Mouse (Mus musculus) midbrain, embryonic 11.5 days (tissue): ENCODE data around the gene Dck. TPM values are rescaled to one million over a fixed set of nuclear protein-coding genes. Genes with fewer than 3 reads are reported as not detected.

Source experiments
- ATAC-seq: fragments of 200-750 bp; cut with Nextera tagmentation; 2 replicates; pipeline ENCODE4 v1.8.0; 2017; ENCODE audit warnings: moderate TSS enrichment, moderate library complexity; ENCODE audit not compliant: low FRiP score
- DNase-seq: peaks from one replicate; pipeline ENCODE4 v3.0.0; 2015; ENCODE audit warnings: low spot score; ENCODE audit errors: missing footprints
- H3K27ac ChIP-seq: fragments of 300-500 bp; sonication (generic); 2 replicates; pipeline ENCODE4 v1.5.1; 2014; ENCODE audit warnings: low read depth, low read length
- H3K27me3 ChIP-seq: fragments of 300-500 bp; sonication (generic); 2 replicates; pipeline ENCODE4 v1.6.1; 2014; ENCODE audit warnings: mild to moderate bottlenecking, low read length, moderate library complexity, mixed read lengths; ENCODE audit not compliant: control insufficient read depth, insufficient read depth
- H3K36me3 ChIP-seq: fragments of 300-500 bp; sonication (generic); 2 replicates; pipeline ENCODE4 v1.6.1; 2014; ENCODE audit warnings: mild to moderate bottlenecking, low read length, moderate library complexity, mixed read lengths; ENCODE audit not compliant: control insufficient read depth, insufficient read depth
- H3K4me1 ChIP-seq: fragments of 300-500 bp; sonication (generic); 2 replicates; pipeline ENCODE4 v1.6.1; 2014; ENCODE audit warnings: low read length; ENCODE audit not compliant: control insufficient read depth, insufficient read depth
- H3K4me2 ChIP-seq: fragments of 300-500 bp; sonication (generic); 2 replicates; pipeline ENCODE4 v1.6.1; 2014; ENCODE audit warnings: mild to moderate bottlenecking, moderate library complexity
- H3K4me3 ChIP-seq: fragments of 300-500 bp; sonication (generic); 2 replicates; pipeline ENCODE4 v1.5.1; 2014; ENCODE audit warnings: low read depth, low read length
- H3K9ac ChIP-seq: fragments of 300-500 bp; sonication (generic); 2 replicates; pipeline ENCODE4 v1.6.1; 2014; ENCODE audit warnings: low read length
- H3K9me3 ChIP-seq: fragments of 300-500 bp; sonication (generic); 2 replicates; pipeline ENCODE4 v1.6.1; 2016; ENCODE audit warnings: low read length; ENCODE audit not compliant: control insufficient read depth
- WGBS: fragments of 180-500 bp; shearing (Covaris S2); extraction: QIAGEN DNeasy Blood & Tissue Kit; methylation state at CpG from one replicate; pipeline ENCODE4 v1.1.7; 2014; 5-methylcytosine and 5-hydroxymethylcytosine counted together
- polyA plus RNA-seq: library from polyadenylated mRNA; unstranded; fragments of >200 nt; fragmentation: Nextera tagmentation; extraction: Ambion mirVana; gene quantifications from 2 replicates; pipeline ENCODE4 v1.2.1, GENCODE M21; 2014

Dck gene
- polyA plus RNA-seq, 1 experiment from 2014 or later, result 143 TPM

- Histone ChIP-seq H3K9me3 (no peaks in the 10 kb centered on the region), H3K9ac (no peak overlapping the region), H3K27me3 (no peaks in the 10 kb centered on the region), H3K4me1 (no peaks in the 10 kb centered on the region), H3K36me3 (no peaks in the 10 kb centered on the region), H3K27ac (no peak overlapping the region), H3K4me2 (no peak overlapping the region), H3K4me3 (no peak overlapping the region)
- 90% methylated on average over 4 of the region's 4 CpGs for WGBS
- ATAC-seq, result no peak
- no peak for DNase-seq
These were observed 40.8 kb downstream of the Dck start for GRCm38 (mm10) chr5:88805616-88806015.

- Histone ChIP-seq H3K36me3 (no peaks in the 10 kb centered on the region), H3K4me1 (no peaks in the 10 kb centered on the region), H3K4me3 (no peak overlapping the region), H3K27ac (no peak overlapping the region), H3K27me3 (no peaks in the 10 kb centered on the region), H3K9me3 (no peaks in the 10 kb centered on the region), H3K4me2 (no peak overlapping the region), H3K9ac (no peak overlapping the region)
- DNase-seq (no peak), ATAC-seq (no peak)
- WGBS, result 19% methylated on average over 5 of the region's 5 CpGs
These were observed 41.5 kb downstream of the Dck start for GRCm38 (mm10) chr5:88806278-88806677.

- no peak overlapping the region for H3K4me2 ChIP-seq
- 47% methylated on average over 9 of the region's 9 CpGs for WGBS
- no peaks in the 10 kb centered on the region for H3K9me3 ChIP-seq
- no peaks in the 10 kb centered on the region for H3K27me3 ChIP-seq
- H3K9ac ChIP-seq, result no peak overlapping the region
- no peak for ATAC-seq
- no peak for DNase-seq
- H3K4me3 ChIP-seq, result no peak overlapping the region
- no peaks in the 10 kb centered on the region for H3K36me3 ChIP-seq
- H3K27ac ChIP-seq, result no peak overlapping the region
- H3K4me1 ChIP-seq, result no peaks in the 10 kb centered on the region
These were observed 42.5 kb downstream of the Dck start for GRCm38 (mm10) chr5:88807342-88807741.

- H3K4me1 ChIP-seq, result no peaks in the 10 kb centered on the region
- DNase-seq (no peak), ATAC-seq (no peak)
- no peaks in the 10 kb centered on the region for H3K36me3 ChIP-seq
- no peak overlapping the region for H3K9ac ChIP-seq
- no peaks in the 10 kb centered on the region for H3K9me3 ChIP-seq
- no peak overlapping the region for H3K4me3 ChIP-seq
- WGBS, result 83% methylated on average over 2 of the region's 2 CpGs
- H3K4me2 ChIP-seq, result no peak overlapping the region
- no peaks in the 10 kb centered on the region for H3K27me3 ChIP-seq
- H3K27ac ChIP-seq, result no peak overlapping the region
These were observed 48.4 kb downstream of the Dck start for GRCm38 (mm10) chr5:88813188-88813587.

GRCm38 (mm10) chr5:88814552-88814951 lies 49.8 kb downstream of the Dck start:
- H3K4me2 ChIP-seq, result no peak overlapping the region
- H3K9me3 ChIP-seq, result no peaks in the 10 kb centered on the region
- no peak overlapping the region for H3K9ac ChIP-seq
- no peak overlapping the region for H3K27ac ChIP-seq
- H3K4me1 ChIP-seq, result no peaks in the 10 kb centered on the region
- WGBS, result 79% methylated on average over 4 of the region's 4 CpGs
- H3K36me3 ChIP-seq, result no peaks in the 10 kb centered on the region
- no peaks in the 10 kb centered on the region for H3K27me3 ChIP-seq
- no peak for ATAC-seq
- DNase-seq, result no peak
- H3K4me3 ChIP-seq, result no peak overlapping the region

GRCm38 (mm10) chr5:88821542-88821941 lies 56.7 kb downstream of the Dck start:
- no peak for ATAC-seq
- Histone ChIP-seq H3K27me3 (no peaks in the 10 kb centered on the region), H3K4me1 (no peaks in the 10 kb centered on the region), H3K4me3 (no peak overlapping the region), H3K4me2 (no peak overlapping the region), H3K36me3 (no peaks in the 10 kb centered on the region), H3K9me3 (no peaks in the 10 kb centered on the region), H3K9ac (no peak overlapping the region), H3K27ac (no peak overlapping the region)
- DNase-seq, result no peak
- WGBS, result 86% methylated on average over 1 of the region's 1 CpGs

GRCm38 (mm10) chr5:88824838-88825237 lies 60.0 kb downstream of the Dck start:
- Histone ChIP-seq H3K4me1 (no peaks in the 10 kb centered on the region), H3K9me3 (no peaks in the 10 kb centered on the region), H3K4me3 (no peak overlapping the region), H3K36me3 (no peaks in the 10 kb centered on the region), H3K9ac (no peak overlapping the region), H3K27me3 (no peaks in the 10 kb centered on the region), H3K27ac (no peak overlapping the region), H3K4me2 (no peak overlapping the region)
- WGBS, result 81% methylated on average over 10 of the region's 10 CpGs
- DNase-seq (no peak), ATAC-seq (no peak)

- H3K27ac ChIP-seq, result no peak overlapping the region
- DNase-seq, result no peak
- H3K27me3 ChIP-seq, result no peaks in the 10 kb centered on the region
- H3K4me3 ChIP-seq, result no peak overlapping the region
- H3K9ac ChIP-seq, result no peak overlapping the region
- H3K4me2 ChIP-seq, result no peak overlapping the region
- H3K36me3 ChIP-seq, result no peaks in the 10 kb centered on the region
- no peaks in the 10 kb centered on the region for H3K9me3 ChIP-seq
- 68% methylated on average over 8 of the region's 8 CpGs for WGBS
- ATAC-seq, result peak; percentile 63; the same call in 1 of the 2 replicates
- H3K4me1 ChIP-seq, result no peaks in the 10 kb centered on the region
These were observed 65.2 kb downstream of the Dck start for GRCm38 (mm10) chr5:88829835-88830571.

- ATAC-seq, result no peak
These were observed 66.1 kb downstream of the Dck start for GRCm38 (mm10) chr5:88830880-88831279.

More at GRCm38 (mm10) chr5:88830880-88831279, 66.1 kb downstream of the Dck start:
- Histone ChIP-seq H3K9me3 (no peaks in the 10 kb centered on the region), H3K27ac (no peak overlapping the region), H3K4me2 (no peak overlapping the region), H3K4me3 (no peak overlapping the region), H3K27me3 (no peaks in the 10 kb centered on the region), H3K9ac (no peak overlapping the region), H3K36me3 (no peaks in the 10 kb centered on the region), H3K4me1 (no peaks in the 10 kb centered on the region)
- DNase-seq, result peak; percentile 59
- WGBS, result 81% methylated on average over 4 of the region's 4 CpGs
